Mouse (Mus musculus) kidney, postnatal 25 days (tissue): ENCODE results near the gene Necap1.

Source experiments
- DNase-seq, 2 experiments: peaks; one replicate each; pipeline ENCODE4 v3.0.0; 2021; ENCODE audit warnings: mixed read lengths in 2 of 2

Gene Necap1

DNA sequence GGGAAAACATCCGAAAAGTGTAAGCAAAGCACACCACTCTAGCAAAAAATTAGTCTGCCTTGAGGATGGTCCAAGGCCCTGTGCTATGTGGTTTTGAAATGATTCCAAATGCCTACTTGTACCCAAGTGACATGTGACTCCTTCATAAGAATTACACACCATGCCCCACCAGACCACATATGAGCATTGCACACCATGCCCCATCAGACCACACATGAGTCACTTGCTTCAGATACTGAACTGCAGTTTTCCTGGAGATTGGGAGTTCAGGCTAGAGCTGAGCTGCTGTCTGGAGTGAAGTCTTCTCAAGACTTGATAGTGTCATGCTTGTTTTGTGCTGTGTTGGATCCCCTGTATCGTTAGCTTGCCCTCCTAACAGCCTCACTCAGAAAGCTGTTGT is 15.3 kb downstream of the Necap1 start:
- DNase-seq = no peak

DNA sequence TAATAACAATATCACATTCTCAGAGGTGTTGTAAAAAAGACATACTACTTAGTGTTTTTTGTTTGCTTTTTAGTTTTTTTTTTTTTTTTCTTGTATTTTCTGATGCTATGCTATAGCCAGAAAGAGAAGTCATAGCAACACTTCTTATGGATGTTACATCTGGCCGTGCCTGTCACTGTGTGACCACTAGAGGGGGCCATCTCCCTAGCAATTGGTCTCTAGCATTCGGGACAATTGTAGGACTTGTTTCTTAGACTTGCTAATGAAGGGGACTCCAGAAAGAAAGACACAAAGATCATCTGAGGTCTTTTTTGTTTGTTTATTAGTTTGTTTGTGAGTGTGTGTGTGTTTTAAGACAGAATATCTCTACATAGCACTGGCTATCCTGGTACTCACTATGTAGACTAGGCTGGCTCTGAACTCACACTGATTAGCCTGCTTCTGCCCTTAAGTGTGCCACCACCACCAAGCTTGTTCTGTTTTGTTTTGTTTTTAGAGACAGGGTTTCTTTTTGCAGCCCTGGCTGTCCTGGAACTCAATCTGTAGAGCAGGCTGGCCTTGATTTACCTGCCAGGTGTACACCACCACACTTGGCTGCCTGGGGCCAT is 18.3 kb downstream of the Necap1 start:
- peak in 1 of 2 experiments; percentile 74 for DNase-seq

DNA sequence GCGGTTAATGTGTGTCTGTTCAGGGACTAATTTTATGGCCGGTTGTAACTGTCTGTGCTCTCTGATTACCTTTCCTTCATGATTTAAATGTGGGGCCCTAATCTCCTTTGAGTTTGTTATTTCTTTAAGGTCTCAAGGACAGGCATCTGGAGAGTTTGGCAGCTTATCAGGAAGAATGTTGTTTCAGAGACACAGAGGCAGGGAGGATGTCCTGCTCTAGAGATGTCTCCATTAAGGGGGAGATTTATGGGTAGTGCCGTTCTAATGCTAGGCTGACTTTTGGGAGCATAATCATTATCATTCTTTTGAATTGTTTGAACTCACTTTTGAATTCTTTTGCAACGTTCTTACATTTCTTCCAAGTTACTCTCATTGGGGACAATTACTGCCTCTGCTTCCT is 45.6 kb downstream of the Necap1 start:
- DNase-seq = no peak

DNA sequence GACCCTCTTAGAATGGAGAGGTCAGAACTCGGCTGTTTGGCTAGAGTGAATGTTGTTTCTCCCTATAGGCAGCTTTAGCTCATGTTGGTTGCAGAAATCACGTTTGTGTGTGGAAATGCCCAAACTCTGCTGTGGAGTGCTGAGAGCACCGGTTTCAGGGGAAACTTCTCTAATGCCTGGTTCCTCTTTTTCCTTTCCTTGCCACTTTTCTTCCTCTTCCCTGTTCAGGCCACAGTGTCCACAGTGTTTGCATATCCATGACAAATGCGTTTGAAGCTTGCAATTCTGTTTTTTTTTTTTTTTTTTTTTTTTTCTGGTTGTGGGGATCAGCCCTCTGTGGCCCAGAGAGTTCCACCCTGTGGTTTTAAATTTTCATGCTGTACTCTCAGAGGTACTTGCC is 47.2 kb downstream of the Necap1 start, which contains the start of gene Clec4a1:
Gene Clec4a1, plus strand, starts transcription at position 398 of the 400 bp plus-strand sequence.
- no peak for DNase-seq

DNA sequence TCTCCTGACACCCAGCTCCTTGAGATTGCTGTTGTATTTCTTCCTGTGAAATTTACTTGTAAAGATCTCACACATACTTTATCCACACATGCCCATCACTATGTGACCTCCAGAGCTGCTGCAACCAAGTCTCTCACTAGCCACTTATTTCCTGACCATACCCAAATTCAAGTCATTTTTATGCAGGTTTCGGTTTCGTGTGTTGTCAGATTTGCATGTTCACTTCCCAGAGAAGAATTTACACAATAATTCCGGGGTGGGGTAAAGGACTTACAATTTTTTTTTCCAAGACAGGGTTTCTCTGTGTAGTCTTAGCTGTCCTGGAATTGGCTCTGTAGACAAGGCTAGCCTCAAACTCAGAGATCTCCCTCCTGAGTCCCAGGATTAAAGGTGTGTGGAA is 60.6 kb downstream of the Necap1 start:
- DNase-seq = no peak
